Mouse (Mus musculus): Measurements from ENCODE around the gene Acad10.
"Not testable (repeated sequence)": the region's sequence is repeated elsewhere in the genome, so short reads cannot be mapped to it uniquely, and the experiment has no call there.

The Acad10 gene

DNA sequence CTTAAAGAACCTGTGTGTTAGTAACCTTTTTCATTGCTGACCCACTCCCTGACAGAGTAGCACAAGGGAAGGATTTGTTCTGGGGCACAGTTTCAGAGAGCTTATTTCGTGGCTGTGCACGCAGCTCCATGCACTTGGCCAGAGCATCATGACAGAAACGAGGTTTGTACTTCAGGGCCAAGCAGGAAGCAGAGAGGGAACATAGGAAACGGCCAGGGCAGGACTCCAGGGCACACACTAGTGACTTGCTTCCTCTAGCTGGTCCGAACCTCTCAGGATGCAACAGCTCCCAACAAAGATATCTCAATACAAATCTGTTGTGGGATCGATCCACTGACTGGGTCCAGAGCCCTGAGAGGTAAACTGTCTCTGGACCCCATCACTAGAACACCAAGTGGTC is 3.4 kb downstream of the Acad10 start:
- not testable (repeated sequence) for DNase-seq

DNA sequence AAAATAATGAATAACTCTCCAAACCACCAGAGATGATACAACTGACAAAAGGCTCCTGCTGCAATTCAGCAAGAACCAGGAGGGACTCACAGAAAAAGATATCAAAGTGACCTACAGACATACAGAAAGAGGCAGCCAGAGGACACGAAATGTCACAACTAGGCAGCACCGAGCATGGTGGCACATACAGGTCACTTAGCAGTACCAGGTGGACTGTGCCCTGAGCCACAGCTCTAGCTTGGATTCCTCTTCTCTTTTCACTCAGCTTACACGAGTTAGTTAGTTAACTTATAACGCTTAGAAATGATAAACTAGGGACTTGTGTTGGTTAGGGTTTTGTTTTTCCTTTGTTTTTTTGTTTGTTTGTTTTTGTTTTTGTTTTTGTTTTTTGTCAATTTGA is 5.8 kb downstream of the Acad10 start:
- DNase-seq: no peak

DNA sequence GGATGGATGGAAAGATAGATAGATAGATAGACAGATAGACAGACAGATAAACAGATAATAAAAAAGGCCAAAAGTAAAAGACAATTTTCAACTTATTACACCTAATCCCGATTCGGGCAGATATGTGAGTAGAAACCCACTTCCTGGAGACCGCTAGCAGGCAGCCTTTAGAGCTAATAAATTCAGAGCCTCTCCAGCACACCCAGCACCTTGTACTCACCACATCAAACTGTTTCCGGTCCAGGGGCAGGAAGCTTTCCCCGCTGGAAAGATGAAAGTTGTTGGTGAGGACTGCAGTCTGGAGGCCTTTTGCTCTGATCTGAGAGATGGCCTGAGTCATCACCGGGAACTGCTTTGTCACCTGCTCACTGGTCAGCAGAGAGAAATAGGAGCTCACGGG is 11.2 kb downstream of the Acad10 start:
- no peak for DNase-seq

DNA sequence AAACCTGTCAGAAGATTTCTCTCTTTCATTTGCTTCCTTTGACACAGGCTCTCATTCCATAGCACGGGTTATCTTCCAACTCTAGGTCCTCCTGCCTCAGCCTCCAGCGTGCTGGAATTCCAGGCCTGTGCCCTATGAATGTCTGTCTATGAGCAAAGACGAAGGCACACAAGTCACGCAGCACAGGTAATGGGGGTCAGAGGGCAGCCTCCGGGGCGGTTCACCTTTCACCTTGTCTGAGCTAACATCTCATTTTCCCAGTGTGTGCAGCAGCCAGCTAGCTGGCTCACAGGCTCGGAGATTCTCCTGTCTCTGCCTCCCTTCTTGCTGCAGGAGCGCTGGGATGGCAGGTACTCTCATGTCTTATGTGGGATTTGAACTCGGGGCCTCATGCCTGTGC is 20.7 kb downstream of the Acad10 start:
- DNase-seq: no peak

DNA sequence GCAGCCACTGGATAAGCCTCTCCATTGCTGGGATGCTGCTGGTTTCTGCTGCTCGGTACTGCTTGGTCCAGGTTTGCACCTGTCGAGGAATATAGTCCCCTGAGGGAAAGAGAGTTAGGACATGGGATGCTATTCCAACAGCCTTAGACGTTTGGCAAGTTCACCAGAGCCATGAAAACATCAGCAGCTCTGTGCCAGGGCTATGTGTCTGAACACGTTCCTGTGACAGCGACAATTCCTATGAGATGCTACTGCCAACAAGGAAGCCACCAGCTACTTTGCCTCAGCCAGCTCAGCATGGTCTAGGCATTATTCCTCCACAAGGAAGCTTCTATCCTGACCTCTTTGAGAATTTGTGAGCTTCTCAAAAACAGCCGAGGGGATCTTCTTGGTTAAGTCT is 23.0 kb downstream of the Acad10 start:
- no peak for DNase-seq

DNA sequence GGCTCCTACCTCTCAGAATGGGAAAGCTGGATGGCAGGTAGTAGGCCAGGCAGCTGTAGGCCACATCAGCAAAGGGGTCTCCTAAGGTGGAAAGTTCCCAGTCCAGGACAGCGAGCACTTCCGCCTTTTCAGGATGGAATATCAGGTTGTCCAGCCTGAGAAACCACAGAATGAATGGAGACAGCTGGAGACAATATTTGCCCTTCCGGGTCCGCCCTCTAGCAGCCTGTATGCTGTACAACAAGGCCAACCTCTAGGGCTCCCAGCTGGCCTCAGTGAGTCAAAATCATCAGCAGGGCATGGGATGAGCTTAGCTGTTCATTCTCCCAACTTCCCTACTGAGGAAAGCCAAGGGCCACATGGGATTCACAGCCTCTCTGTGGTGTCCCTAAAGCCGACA is 25.6 kb downstream of the Acad10 start:
- no peak for DNase-seq

- no peak for DNase-seq
Observed at GRCm38 (mm10) chr5:121632804-121633203, 27.5 kb downstream of the Acad10 start.

- not testable (repeated sequence) for DNase-seq
Observed at GRCm38 (mm10) chr5:121631106-121631647, 29.1 kb downstream of the Acad10 start.

DNA sequence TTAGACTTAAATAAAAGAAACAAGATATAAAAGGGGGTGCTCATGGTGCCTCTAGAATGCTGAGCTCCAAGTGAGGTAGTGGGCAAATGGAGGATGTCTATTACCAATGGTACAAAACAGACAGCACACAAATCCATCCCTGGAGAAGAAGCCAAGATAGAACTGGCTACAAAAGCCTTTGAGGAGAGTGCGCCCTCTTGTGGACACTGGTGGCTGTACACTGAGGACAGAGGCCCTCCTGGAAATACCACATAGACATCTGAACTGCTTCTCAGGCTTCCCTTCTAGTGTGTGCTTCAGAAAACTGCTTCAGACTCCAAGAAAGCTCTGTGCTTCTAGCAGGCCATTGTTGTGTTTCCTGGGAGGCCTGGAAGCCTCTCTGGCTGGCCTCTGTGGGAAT is 32.4 kb downstream of the Acad10 start:
- DNase-seq: peak; percentile 76

- DNase-seq: no peak
Observed at GRCm38 (mm10) chr5:121623241-121623640, 37.1 kb downstream of the Acad10 start.

DNA sequence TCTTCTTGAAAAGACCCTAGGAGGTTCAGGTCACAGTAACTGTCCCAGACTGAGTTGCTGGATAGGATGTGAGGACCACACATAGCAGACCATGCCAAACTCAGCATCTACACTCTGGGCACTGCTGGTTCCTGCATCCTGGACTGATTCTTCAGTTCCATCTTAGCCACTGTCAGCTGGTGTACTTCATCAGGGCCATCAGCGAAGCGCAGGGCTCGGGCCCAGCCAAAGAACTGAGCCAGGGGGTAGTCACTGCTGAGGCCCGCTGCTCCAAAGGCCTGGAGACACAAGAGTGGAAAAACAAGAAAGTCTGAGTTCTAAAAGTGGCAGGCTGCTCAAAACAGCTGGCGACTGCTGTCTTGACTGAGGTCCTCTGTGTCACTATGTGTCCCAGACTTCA is 39.2 kb downstream of the Acad10 start:
- no peak for DNase-seq

- DNase-seq: peak; percentile 81
Observed at GRCm38 (mm10) chr5:121618592-121619513, 41.5 kb downstream of the Acad10 start, which contains the start of gene Acad12. Gene Acad12, minus strand, starts transcription at chr5:121618938.

GRCm38 (mm10) chr5:121614921-121615320 is 45.4 kb downstream of the Acad10 start:
- DNase-seq: not testable (repeated sequence)

DNA sequence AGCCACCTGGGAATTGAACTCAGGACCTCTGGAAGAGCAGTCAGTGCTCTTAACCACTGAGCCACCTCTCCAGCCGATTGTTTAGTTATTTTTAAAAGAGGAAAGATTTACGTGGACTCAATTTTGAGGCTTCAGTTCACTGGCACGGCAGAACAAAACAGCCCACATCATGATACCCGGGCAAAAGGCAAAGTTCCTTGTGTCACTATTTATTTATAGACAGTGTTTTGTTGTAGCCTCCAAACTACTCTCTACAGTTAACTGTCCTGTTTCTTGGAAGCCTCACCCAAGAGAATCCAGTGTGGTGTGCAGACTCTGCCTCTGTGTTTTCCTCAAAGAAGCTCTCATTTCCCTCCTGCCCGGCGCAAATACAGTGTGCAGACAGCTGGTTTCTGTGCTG is 48.3 kb downstream of the Acad10 start:
- DNase-seq: no peak

GRCm38 (mm10) chr5:121609556-121610135 is 50.7 kb downstream of the Acad10 start:
- not testable (repeated sequence) for DNase-seq

DNA sequence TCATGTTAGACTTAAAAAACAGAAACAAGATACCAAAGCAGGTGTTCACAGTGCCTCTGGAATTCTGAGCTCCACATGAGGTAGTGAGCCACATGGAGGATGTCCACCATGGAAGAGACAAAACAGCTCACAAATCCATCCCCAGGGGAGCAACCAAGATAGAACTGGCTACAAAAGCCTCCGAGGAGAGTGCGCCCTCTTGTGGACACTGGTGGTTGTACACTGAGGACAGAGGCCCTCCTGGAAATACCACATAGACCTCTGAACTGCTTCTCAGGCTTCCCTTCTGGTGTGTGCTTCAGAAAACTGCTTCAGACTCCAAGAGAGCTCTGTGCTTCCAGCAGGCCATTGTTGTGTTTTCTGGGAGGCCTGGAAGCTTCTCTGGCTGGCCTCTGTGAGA is 54.2 kb downstream of the Acad10 start:
- DNase-seq: peak; percentile 80

GRCm38 (mm10) chr5:121603815-121604214 is 56.5 kb downstream of the Acad10 start:
- DNase-seq: not testable (repeated sequence)

DNA sequence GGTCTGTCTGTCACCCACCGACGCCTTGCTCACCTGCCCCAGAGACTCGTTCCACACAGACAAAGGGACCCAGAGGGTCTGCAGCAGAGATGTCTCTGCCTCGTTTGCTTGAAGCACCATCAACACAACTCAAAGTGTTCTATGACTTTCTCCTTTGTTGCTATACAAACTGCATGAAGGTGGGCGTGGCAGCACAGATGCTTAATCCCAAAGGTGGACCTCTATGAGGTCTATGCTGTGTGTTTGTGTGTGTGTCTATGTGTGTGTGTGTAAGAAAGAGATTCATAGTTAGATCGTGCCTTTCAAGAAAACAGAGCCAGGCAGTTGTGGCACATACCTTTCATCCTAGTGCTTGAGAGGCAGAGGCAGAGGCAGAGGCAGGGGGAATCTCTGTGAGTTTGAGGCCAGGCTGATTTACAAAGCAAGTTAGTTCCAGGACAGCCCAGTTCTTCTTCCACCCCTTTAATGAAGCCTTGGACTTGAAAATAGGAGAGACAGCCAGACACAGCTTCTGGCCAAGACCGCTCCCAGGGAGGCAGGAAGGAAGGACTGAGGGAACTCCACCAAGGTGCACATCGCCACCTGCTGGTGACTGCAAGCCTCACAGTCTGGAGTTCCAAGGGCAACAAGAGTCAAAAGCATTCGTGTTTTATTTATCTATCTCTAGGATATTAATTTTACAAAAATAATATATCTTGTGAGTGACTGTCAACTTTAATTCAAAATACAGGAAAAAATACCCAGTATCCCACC is 58.6 kb downstream of the Acad10 start:
- peak; percentile 93 for DNase-seq

DNA sequence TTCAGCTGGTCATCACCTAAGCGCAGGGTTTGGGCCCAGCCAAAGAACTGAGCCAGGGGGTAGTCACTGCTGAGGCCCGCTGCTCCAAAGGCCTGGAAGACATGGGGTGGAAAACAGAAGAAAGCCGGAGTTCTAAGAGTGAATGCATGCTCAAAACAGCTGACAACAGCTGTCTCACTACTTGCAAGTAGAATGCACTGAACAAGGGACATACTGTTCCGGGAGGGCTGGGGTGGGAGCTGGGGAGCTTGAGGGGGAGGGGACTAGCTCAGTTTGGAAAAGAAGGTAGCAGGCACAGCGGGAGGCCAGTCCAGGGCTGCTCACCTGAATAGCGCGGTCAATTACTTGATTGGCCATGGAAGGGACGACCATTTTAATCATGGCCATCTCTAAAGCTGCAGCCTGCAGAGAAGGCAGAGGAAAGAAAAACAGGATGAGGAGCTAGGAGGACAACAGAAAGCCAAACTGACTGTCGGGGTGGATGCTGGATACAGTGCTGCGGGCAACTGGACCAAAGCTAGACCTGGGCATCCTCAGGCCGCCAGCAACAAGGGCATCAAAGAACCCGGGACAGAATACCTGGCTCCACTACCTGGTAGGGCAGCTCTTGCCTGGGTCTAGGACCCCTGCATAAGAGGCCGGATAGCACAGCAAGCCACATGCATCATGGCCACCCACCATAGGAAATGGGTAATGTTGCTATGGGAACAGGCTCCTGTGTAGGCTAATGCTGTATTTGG is 61.3 kb downstream of the Acad10 start:
- no peak for DNase-seq

DNA sequence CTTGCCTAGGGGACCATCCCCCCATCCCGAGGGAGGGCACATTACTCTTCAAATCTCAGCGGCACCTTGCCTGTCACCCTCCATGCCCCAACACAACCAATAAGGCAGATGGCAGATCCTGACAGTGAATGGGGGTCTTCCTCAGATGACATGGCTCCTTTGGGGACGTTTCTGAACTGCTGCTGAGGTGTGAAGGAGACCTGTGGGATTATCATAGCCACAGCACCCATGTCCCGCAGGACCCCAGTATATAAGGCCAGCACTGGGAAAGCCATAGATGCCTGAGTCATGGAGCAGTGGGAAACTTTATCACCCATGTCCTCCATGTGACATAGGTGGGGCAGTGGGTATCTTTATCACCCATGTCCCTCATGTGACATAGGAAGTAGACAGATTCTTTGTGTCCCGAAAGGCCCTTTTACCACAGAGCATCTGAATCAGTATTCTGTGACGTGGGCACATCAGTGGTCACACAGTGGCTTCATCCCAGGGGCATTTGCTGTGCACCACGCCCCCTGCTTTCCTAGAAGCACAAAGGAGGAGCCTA is 62.2 kb downstream of the Acad10 start:
- DNase-seq: no peak

DNA sequence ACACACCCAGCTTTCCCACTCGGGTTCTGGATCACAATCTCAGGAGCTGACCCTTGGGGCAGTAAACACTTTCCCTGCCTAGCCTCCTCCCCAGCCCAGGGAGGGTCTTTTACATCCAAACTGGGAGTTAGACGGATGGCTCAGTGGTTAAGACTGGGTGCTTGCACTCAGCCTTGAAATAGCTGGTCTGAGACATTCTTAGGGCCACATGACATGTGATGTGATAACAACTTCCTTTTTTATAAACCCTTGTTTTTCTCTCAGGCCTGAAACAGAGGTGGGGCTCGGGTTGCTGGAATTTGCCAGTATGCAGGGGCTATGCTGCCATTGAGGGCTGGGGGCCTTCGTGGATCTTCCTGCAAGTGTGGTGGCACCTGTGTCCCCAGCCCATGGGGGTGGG is 63.0 kb downstream of the Acad10 start:
- no peak for DNase-seq

DNA sequence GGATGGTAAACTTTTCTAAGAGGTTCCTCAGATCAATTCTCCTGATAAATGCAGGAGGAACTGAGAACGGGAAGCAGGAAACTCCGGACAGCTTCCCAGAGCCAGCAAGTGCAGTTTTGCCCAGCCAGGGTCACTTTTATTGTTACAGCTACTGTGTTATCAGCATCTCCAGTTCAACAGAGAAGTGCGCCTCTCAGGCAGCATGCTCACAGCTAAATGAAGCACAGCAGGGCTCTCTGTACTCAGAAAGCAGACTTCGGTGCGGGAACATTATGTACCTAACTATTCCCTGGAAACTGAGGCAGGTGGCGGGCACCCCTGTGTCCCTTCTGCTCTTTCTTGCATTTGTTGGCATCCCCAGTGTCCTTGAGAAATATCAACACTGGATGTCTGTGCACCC is 64.1 kb downstream of the Acad10 start:
- no peak for DNase-seq

Measured in right cerebral cortex, postnatal 14 days (tissue).